Comparison of ENCODE assay signal across 9 mouse cellular contexts in genomic region chr2:179681386-179681785, GRCm38 (mm10).
A peak's percentile ranks its signal among the peaks of the same experiment; 100 is the strongest.
DNase-seq lines count a peak whose midpoint lies in the region; ATAC-seq and TF ChIP-seq lines count a peak whose summit lies in the region.
"Had no signal": no experiment of that assay in that cellular context is flagged by ENCODE, and none has a peak within 500 bp of the region (broad histone marks: within the 10 kb centered on the region; RNA-seq: fewer than 3 reads in every experiment).

No protein-coding gene starts in this region.

- 86% methylated on average over 1 of the region's 1 CpGs for WGBS in hindbrain, embryonic 11.5 days
- WGBS in hindbrain, embryonic 12.5 days, result 85% methylated on average over 1 of the region's 1 CpGs

- H3K27ac ChIP-seq in hindbrain, embryonic 11.5 days (ENCODE audit: low read depth, low read length), result no peak overlapping the region
- no peak overlapping the region for H3K27ac ChIP-seq in hindbrain, embryonic 12.5 days
- H3K27ac ChIP-seq in MEL (ENCODE audit: control insufficient read depth, low read depth, low read length), result no peak overlapping the region
- H3K27ac ChIP-seq in embryonic fibroblast, embryonic 13.5 days (ENCODE audit: insufficient read depth, low read length), result no peak overlapping the region
- H3K27ac ChIP-seq: embryonic facial prominence, embryonic 12.5 days; midbrain, embryonic 12.5 days had no signal

- no peaks in the 10 kb centered on the region for H3K9me3 ChIP-seq in hindbrain, embryonic 11.5 days (ENCODE audit: control insufficient read depth, low read length)
- H3K9me3 ChIP-seq in hindbrain, embryonic 12.5 days (replicated peaks), result no peaks in the 10 kb centered on the region
- H3K9me3 ChIP-seq in MEL (replicated peaks; ENCODE audit: insufficient read depth, low read length), result no peaks in the 10 kb centered on the region
- H3K9me3 ChIP-seq: embryonic facial prominence, embryonic 12.5 days; midbrain, embryonic 12.5 days had no signal

- no peak for TF ChIP-seq EP300 in MEL (IDR thresholded peaks at IDR 0.05; ENCODE audit: low read depth in 1 of 2, low read length in 2 of 2)

- DNase-seq in hindbrain, embryonic 11.5 days (ENCODE audit: low spot score), result peak; percentile 58
- peak; percentile 52 for DNase-seq in A20 (ENCODE audit: low read depth, low spot score)
- no peak for DNase-seq in MEL (ENCODE audit: low read depth, low spot score)
- DNase-seq in retina, adult 2 months (ENCODE audit: low read depth, low spot score), result peak; percentile 11
- DNase-seq in spleen, postnatal 4 days (ENCODE audit: low spot score in 2 of 2), result no peak

- TF ChIP-seq POLR2A in MEL (IDR thresholded peaks at IDR 0.05; ENCODE audit: control insufficient read depth in 1 of 2, insufficient read depth in 1 of 2, low read depth in 1 of 2, low read length in 2 of 2, poor library complexity in 1 of 2), result no peak
- TF ChIP-seq POLR2A in embryonic fibroblast, embryonic 13.5 days (IDR thresholded peaks at IDR 0.05; ENCODE audit: low read depth, low read length), result no peak

- peak; percentile 11 to 31 (median 20); a peak in 2 of 6 replicates for TF ChIP-seq CTCF in MEL (IDR thresholded peaks at IDR 0.05 in 2 of 3, conservative IDR thresholded peaks at IDR 0.05 in 1 of 3; ENCODE audit: control insufficient read depth in 1 of 3, insufficient read depth in 1 of 3, low read depth in 2 of 3, low read length in 3 of 3, poor library complexity in 1 of 3, severe bottlenecking in 1 of 3)
- 0 out of 2 replicates have a peak, but pooled peaks have one; percentile 39 for TF ChIP-seq CTCF in embryonic fibroblast, embryonic 13.5 days (IDR thresholded peaks at IDR 0.05; ENCODE audit: borderline replicate concordance, insufficient read depth, low read length)

- no peak overlapping the region for H3K4me3 ChIP-seq in hindbrain, embryonic 11.5 days (ENCODE audit: low read depth, low read length)
- no peak overlapping the region for H3K4me3 ChIP-seq in hindbrain, embryonic 12.5 days
- H3K4me3 ChIP-seq in MEL (ENCODE audit: control insufficient read depth in 1 of 2, insufficient read depth in 1 of 2, low read depth in 2 of 2, low read length in 2 of 2), result no peak overlapping the region
- H3K4me3 ChIP-seq in embryonic fibroblast, embryonic 13.5 days (ENCODE audit: insufficient read depth, low read length), result no peak overlapping the region
- H3K4me3 ChIP-seq: embryonic facial prominence, embryonic 12.5 days; midbrain, embryonic 12.5 days had no signal

- TF ChIP-seq RAD21 in MEL (IDR thresholded peaks at IDR 0.05; ENCODE audit: low read depth, low read length), result no peak

- no peak overlapping the region for H3K9ac ChIP-seq in hindbrain, embryonic 11.5 days (ENCODE audit: low read depth, low read length)
- no peak overlapping the region for H3K9ac ChIP-seq in hindbrain, embryonic 12.5 days
- H3K9ac ChIP-seq in MEL (ENCODE audit: control insufficient read depth, low read depth, low read length, poor library complexity, severe bottlenecking), result no peak overlapping the region
- H3K9ac ChIP-seq: embryonic facial prominence, embryonic 12.5 days; midbrain, embryonic 12.5 days had no signal

- no peaks in the 10 kb centered on the region for H3K36me3 ChIP-seq in hindbrain, embryonic 11.5 days (ENCODE audit: control insufficient read depth, insufficient read depth, low read length)
- no peaks in the 10 kb centered on the region for H3K36me3 ChIP-seq in hindbrain, embryonic 12.5 days
- no peaks in the 10 kb centered on the region for H3K36me3 ChIP-seq in MEL (ENCODE audit: control insufficient read depth in 1 of 2, insufficient read depth in 2 of 2, low read length in 2 of 2)
- H3K36me3 ChIP-seq: embryonic facial prominence, embryonic 12.5 days; midbrain, embryonic 12.5 days had no signal

- ATAC-seq in hindbrain, embryonic 11.5 days (ENCODE audit: low FRiP score), result no peak
- ATAC-seq in hindbrain, embryonic 12.5 days (ENCODE audit: low FRiP score), result no peak

- H3K27me3 ChIP-seq in hindbrain, embryonic 11.5 days (ENCODE audit: control insufficient read depth, insufficient read depth, low read length), result no peaks in the 10 kb centered on the region
- peaks cover 25% of the 10 kb centered on the region for H3K27me3 ChIP-seq in hindbrain, embryonic 12.5 days
- H3K27me3 ChIP-seq in MEL (ENCODE audit: control insufficient read depth in 1 of 2, insufficient read depth in 2 of 2, low read length in 2 of 2), result no peaks in the 10 kb centered on the region

- no peaks in the 10 kb centered on the region for H3K79me2 ChIP-seq in MEL (ENCODE audit: control insufficient read depth, insufficient read depth, low read length, poor library complexity)

- no peaks in the 10 kb centered on the region for H3K4me1 ChIP-seq in hindbrain, embryonic 11.5 days (replicated peaks; ENCODE audit: control insufficient read depth, insufficient read depth, low read length)
- no peaks in the 10 kb centered on the region for H3K4me1 ChIP-seq in hindbrain, embryonic 12.5 days
- no peaks in the 10 kb centered on the region for H3K4me1 ChIP-seq in MEL (ENCODE audit: control insufficient read depth in 1 of 2, insufficient read depth in 2 of 2, low read length in 2 of 2)
- no peaks in the 10 kb centered on the region for H3K4me1 ChIP-seq in embryonic fibroblast, embryonic 13.5 days (ENCODE audit: control insufficient read depth, insufficient read depth, low read length)
- H3K4me1 ChIP-seq: embryonic facial prominence, embryonic 12.5 days; midbrain, embryonic 12.5 days had no signal

- H3K4me2 ChIP-seq in hindbrain, embryonic 11.5 days (replicated peaks; ENCODE audit: low read depth, low read length), result no peak overlapping the region
- no peak overlapping the region for H3K4me2 ChIP-seq in hindbrain, embryonic 12.5 days (replicated peaks)
- H3K4me2 ChIP-seq: embryonic facial prominence, embryonic 12.5 days; midbrain, embryonic 12.5 days had no signal

TF ChIP-seq in MEL, 35 proteins besides CTCF, POLR2A, EP300 and RAD21:
- no peak for TF ChIP-seq ZMIZ1 (IDR thresholded peaks at IDR 0.05; ENCODE audit: low read depth, low read length)
- TF ChIP-seq MAZ (IDR thresholded peaks at IDR 0.05; ENCODE audit: low read depth, low read length), result no peak
- no peak for TF ChIP-seq MAX (IDR thresholded peaks at IDR 0.05; ENCODE audit: low read length)
- no peak for TF ChIP-seq TAL1 (IDR thresholded peaks at IDR 0.05; ENCODE audit: low read length)
- TF ChIP-seq ETS1 (IDR thresholded peaks at IDR 0.05; ENCODE audit: low read depth, low read length), result no peak
- no peak for TF ChIP-seq GATA1 (IDR thresholded peaks at IDR 0.05; ENCODE audit: low read depth, low read length)
- TF ChIP-seq ZNF384 (IDR thresholded peaks at IDR 0.05; ENCODE audit: low read depth, low read length), result no peak
- no peak for TF ChIP-seq POLR2AphosphoS2 (IDR thresholded peaks at IDR 0.05; ENCODE audit: low read length)
- no peak for TF ChIP-seq BHLHE40 (IDR thresholded peaks at IDR 0.05; ENCODE audit: borderline replicate concordance, low read depth, low read length)
- no peak for TF ChIP-seq MEF2A (IDR thresholded peaks at IDR 0.05; ENCODE audit: extremely low read depth, insufficient replicate concordance, low read depth, low read length, poor library complexity, severe bottlenecking)
- TF ChIP-seq HCFC1 (IDR thresholded peaks at IDR 0.05; ENCODE audit: low read depth, low read length), result no peak
- TF ChIP-seq KAT2A (conservative IDR thresholded peaks at IDR 0.05; ENCODE audit: low read depth, low read length), result no peak
- no peak for TF ChIP-seq CHD2 (IDR thresholded peaks at IDR 0.05; ENCODE audit: low read length)
- TF ChIP-seq GABPA (IDR thresholded peaks at IDR 0.05; ENCODE audit: low read depth, low read length), result no peak
- TF ChIP-seq ELF1 (IDR thresholded peaks at IDR 0.05; ENCODE audit: low read depth, low read length), result no peak
- TF ChIP-seq JUND (IDR thresholded peaks at IDR 0.05; ENCODE audit: low read depth, low read length), result no peak
- no peak for TF ChIP-seq E2F4 (IDR thresholded peaks at IDR 0.05; ENCODE audit: borderline replicate concordance, low read depth, low read length)
- no peak for TF ChIP-seq USF2 (IDR thresholded peaks at IDR 0.05; ENCODE audit: borderline replicate concordance in 1 of 2, insufficient read depth in 1 of 2, low read depth in 1 of 2, low read length in 2 of 2)
- TF ChIP-seq USF1 (IDR thresholded peaks at IDR 0.05; ENCODE audit: low read depth, low read length), result no peak
- no peak for TF ChIP-seq TBP (IDR thresholded peaks at IDR 0.05; ENCODE audit: low read depth, low read length)

Comparison
In these comparisons a context has a peak if more than half of its experiments do, and no peak if none do; other contexts are left out.
1. DNase-seq: peak in hindbrain, embryonic 11.5 days (single experiment), A20 (single experiment) and retina, adult 2 months (single experiment); none in MEL (single experiment) and spleen, postnatal 4 days (0 of 2).